Mouse (Mus musculus): ENCODE measurements around the gene Cdca4.

DNA sequence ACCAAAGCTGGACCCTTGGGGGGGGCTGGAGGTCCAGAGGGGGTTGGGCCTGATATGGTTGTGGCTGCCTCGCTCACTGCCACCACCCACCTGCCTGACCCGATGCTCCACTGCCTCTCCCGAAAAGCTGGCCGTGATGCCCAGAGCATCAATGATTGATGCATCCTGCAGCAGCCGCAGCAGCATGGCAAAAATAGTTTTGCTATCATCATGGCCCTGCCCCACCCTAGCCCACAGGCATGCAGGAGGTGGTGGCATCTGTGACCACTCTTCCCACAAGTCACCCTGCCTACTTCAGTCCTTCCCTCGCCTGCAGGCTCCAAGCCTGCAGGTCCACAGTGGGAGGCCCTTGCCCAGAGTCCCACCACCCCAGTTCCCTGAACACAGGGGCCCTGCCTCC, 23.2 kb downstream of the Cdca4 start:
- TF ChIP-seq POLR2A (IDR thresholded peaks at IDR 0.05; ENCODE audit: borderline replicate concordance, low read depth, low read length) (no peak), CTCF (IDR thresholded peaks at IDR 0.05; ENCODE audit: low read depth, low read length) (no peak)

Data from bone marrow macrophage, adult 2 months (primary cell).